Mouse (Mus musculus): ENCODE measurements at regions not wholly inside any gene's neighbourhood (a gene's known extent, or its start where the extent isn't known, plus 50 kb on each side); places are given as distances from the start of the nearest gene placed in this dataset.
A peak's percentile ranks its signal among the peaks of the same experiment; 100 is the strongest.

DNA sequence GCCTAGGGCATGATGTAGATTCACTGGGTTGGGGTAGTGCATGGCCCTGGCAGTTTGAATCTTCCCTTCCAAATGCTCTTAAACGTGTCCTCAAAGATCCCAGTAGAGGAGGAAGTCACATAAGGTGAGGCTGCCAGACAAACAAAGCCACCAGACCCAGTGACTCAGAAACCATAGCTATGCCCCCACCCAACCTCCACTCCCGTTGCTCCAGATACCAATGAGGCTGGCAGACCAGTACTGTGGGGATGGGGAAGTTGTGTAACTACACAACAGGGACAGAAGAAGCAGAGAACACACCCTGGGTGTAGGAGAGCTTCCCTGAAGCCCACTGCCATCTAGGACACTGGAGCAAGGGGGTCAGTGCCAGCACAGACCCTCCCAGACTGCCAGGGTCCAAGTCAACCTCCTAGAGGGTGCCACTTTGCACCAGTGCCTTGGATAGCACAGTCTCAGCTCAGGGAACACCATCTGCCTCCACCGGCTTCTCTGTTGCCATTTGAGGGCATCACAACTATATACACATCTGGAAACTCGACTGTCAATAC is 145.2 kb upstream of the Zmiz1 start:
- 88% methylated on average over 4 of the region's 4 CpGs for WGBS
- Histone ChIP-seq H3K36me3 (ENCODE audit: control insufficient read depth, insufficient read depth) (no peaks in the 10 kb centered on the region), H3K27ac (ENCODE audit: low read length) (no peak overlapping the region), H3K4me3 (replicated peaks; ENCODE audit: low read length) (no peak overlapping the region), H3K4me1 (replicated peaks; ENCODE audit: control insufficient read depth, insufficient read depth, low read length) (peaks cover 32% of the 10 kb centered on the region), H3K27me3 (replicated peaks; ENCODE audit: control insufficient read depth, insufficient read depth, low read length) (no peaks in the 10 kb centered on the region), H3K9ac (replicated peaks; ENCODE audit: low read depth, low read length) (no peak overlapping the region), H3K4me2 (ENCODE audit: low read length) (no peak overlapping the region), H3K9me3 (ENCODE audit: control insufficient read depth, low read length) (no peaks in the 10 kb centered on the region)
- no peak for ATAC-seq

DNA sequence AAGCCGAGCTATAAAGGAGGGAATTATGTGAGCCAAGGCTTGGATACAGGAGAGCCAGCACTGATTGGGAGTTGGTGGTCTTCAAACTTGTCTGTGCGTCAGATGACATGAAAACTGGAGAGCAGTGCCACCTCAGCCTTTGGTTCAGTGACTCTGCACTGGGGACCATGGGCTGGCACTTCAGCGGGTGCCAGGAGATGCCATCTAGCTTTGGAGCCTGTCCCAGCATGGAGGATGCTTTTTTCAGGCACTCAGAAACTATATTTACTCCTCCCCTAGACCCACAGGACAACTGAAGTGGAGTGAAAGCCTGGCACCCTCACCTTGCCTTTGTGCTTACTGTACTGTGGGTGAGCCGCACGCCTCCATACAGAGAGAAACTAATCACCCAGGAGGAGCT is 142.5 kb upstream of the Zmiz1 start:
- no peak overlapping the region for H3K4me2 ChIP-seq (ENCODE audit: low read length)
- no peak overlapping the region for H3K9ac ChIP-seq (replicated peaks; ENCODE audit: low read depth, low read length)
- no peak for ATAC-seq
- no peak overlapping the region for H3K4me3 ChIP-seq (replicated peaks; ENCODE audit: low read length)
- 91% methylated on average over 5 of the region's 5 CpGs for WGBS
- H3K36me3 ChIP-seq (ENCODE audit: control insufficient read depth, insufficient read depth), result no peaks in the 10 kb centered on the region
- H3K9me3 ChIP-seq (ENCODE audit: control insufficient read depth, low read length), result no peaks in the 10 kb centered on the region
- peaks cover 46% of the 10 kb centered on the region for H3K4me1 ChIP-seq (replicated peaks; ENCODE audit: control insufficient read depth, insufficient read depth, low read length)
- H3K27ac ChIP-seq (ENCODE audit: low read length), result peak overlapping the region; percentile 96
- no peaks in the 10 kb centered on the region for H3K27me3 ChIP-seq (replicated peaks; ENCODE audit: control insufficient read depth, insufficient read depth, low read length)

DNA sequence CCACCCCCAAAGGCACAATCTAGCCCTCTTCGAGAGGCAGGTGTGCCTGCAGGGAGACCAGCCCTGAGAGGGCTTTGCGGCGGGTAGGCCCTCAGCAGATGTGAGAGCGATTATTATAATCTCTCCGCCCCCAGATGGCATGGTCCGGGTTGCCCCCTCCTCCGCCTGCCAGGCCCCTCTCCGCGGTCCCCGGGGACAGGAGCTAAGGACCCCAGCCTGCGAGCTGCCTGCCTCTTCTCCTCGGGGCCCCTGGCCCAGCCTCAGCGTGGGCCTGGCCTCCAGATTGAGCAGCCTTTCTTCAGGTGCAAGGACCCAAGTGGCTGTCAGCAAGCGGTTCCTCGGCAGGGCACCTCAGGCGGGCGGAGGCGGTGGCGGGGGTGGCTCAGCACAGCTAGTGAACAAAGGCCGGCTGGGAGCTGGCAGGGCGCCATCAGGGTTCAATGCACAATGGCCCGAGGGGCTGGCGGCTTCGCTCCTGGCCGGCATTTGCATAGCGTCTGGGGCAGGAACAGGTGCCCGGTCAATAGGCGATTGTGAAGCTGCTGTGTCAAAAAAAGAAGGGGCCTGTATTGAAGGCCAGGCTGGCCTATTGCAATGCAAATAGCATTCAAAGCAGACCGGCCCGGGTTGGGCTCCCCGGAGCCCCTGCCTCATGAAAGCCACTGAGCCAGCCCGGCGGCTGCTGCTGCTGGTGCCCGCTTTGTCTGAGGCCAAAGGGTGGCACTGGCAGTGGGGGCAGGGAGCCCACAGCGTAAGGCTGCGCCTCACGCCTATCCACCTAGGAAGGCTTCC is 141.1 kb upstream of the Zmiz1 start:
- H3K36me3 ChIP-seq (ENCODE audit: control insufficient read depth, insufficient read depth), result no peaks in the 10 kb centered on the region
- peak overlapping the region; percentile 30 for H3K4me2 ChIP-seq (ENCODE audit: low read length)
- peak overlapping the region; percentile 64 for H3K9ac ChIP-seq (replicated peaks; ENCODE audit: low read depth, low read length)
- H3K27ac ChIP-seq (ENCODE audit: low read length), result peak overlapping the region; percentile 96
- H3K4me1 ChIP-seq (replicated peaks; ENCODE audit: control insufficient read depth, insufficient read depth, low read length), result peaks cover 47% of the 10 kb centered on the region
- no peak overlapping the region for H3K4me3 ChIP-seq (replicated peaks; ENCODE audit: low read length)
- no peaks in the 10 kb centered on the region for H3K27me3 ChIP-seq (replicated peaks; ENCODE audit: control insufficient read depth, insufficient read depth, low read length)
- peak; percentile 89 for ATAC-seq
- 2% methylated on average over 37 of the region's 37 CpGs for WGBS
- no peaks in the 10 kb centered on the region for H3K9me3 ChIP-seq (ENCODE audit: control insufficient read depth, low read length)

DNA sequence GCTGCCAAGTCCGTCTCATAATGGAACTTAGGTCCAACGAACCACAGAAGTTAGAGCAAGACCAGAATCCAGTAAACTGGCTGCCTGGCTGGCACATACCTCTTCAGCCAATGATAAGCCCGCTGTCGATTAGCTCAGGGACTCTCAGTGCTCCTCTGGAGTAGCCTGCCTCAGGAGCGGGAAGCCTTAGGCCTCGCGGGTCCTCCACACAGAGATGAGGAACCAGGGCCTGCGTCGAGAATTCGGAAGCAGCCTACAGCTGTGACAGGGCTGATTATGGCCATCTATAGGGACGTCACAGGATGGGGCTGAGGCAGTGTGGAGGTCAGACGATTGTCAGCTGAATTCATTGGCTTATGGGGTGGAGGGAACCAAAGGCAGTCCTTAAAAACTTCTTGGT is 140.1 kb upstream of the Zmiz1 start:
- H3K4me2 ChIP-seq (ENCODE audit: low read length), result no peak overlapping the region
- peak overlapping the region; percentile 96 for H3K27ac ChIP-seq (ENCODE audit: low read length)
- no peak overlapping the region for H3K4me3 ChIP-seq (replicated peaks; ENCODE audit: low read length)
- peak overlapping the region; percentile 22; the same call in 1 of the 2 replicates for H3K9ac ChIP-seq (replicated peaks; ENCODE audit: low read depth, low read length)
- no peaks in the 10 kb centered on the region for H3K27me3 ChIP-seq (replicated peaks; ENCODE audit: control insufficient read depth, insufficient read depth, low read length)
- H3K4me1 ChIP-seq (replicated peaks; ENCODE audit: control insufficient read depth, insufficient read depth, low read length), result peaks cover 56% of the 10 kb centered on the region
- H3K36me3 ChIP-seq (ENCODE audit: control insufficient read depth, insufficient read depth), result no peaks in the 10 kb centered on the region
- H3K9me3 ChIP-seq (ENCODE audit: control insufficient read depth, low read length), result no peaks in the 10 kb centered on the region
- 28% methylated on average over 12 of the region's 12 CpGs for WGBS
- no peak for ATAC-seq

DNA sequence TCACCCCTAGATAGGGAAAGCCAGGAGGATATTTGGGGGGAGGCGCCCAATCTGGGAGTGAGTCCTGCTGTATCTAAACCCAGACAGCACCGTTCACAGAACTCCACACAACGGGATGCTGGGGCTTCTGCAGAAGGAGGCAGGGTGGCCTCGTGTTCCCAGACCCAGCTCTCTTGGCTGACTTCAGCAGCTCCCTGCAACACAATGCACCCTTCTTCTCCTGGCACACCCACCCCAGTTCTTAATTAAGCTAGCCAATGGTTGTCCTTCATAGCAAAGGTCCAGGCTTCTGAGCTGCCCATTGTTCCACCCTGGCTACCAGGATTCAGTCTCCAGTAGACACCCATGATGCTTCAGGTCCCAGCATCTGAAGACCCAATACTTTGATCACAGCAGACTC is 138.8 kb upstream of the Zmiz1 start:
- Histone ChIP-seq H3K4me3 (replicated peaks; ENCODE audit: low read length) (no peak overlapping the region), H3K4me2 (ENCODE audit: low read length) (no peak overlapping the region), H3K4me1 (replicated peaks; ENCODE audit: control insufficient read depth, insufficient read depth, low read length) (peaks cover 56% of the 10 kb centered on the region), H3K27me3 (replicated peaks; ENCODE audit: control insufficient read depth, insufficient read depth, low read length) (no peaks in the 10 kb centered on the region), H3K36me3 (ENCODE audit: control insufficient read depth, insufficient read depth) (no peaks in the 10 kb centered on the region), H3K9ac (replicated peaks; ENCODE audit: low read depth, low read length) (no peak overlapping the region; the same call in 1 of the 2 replicates), H3K27ac (ENCODE audit: low read length) (peak overlapping the region; percentile 96), H3K9me3 (ENCODE audit: control insufficient read depth, low read length) (no peaks in the 10 kb centered on the region)
- ATAC-seq, result no peak
- 37% methylated on average over 4 of the region's 4 CpGs for WGBS

DNA sequence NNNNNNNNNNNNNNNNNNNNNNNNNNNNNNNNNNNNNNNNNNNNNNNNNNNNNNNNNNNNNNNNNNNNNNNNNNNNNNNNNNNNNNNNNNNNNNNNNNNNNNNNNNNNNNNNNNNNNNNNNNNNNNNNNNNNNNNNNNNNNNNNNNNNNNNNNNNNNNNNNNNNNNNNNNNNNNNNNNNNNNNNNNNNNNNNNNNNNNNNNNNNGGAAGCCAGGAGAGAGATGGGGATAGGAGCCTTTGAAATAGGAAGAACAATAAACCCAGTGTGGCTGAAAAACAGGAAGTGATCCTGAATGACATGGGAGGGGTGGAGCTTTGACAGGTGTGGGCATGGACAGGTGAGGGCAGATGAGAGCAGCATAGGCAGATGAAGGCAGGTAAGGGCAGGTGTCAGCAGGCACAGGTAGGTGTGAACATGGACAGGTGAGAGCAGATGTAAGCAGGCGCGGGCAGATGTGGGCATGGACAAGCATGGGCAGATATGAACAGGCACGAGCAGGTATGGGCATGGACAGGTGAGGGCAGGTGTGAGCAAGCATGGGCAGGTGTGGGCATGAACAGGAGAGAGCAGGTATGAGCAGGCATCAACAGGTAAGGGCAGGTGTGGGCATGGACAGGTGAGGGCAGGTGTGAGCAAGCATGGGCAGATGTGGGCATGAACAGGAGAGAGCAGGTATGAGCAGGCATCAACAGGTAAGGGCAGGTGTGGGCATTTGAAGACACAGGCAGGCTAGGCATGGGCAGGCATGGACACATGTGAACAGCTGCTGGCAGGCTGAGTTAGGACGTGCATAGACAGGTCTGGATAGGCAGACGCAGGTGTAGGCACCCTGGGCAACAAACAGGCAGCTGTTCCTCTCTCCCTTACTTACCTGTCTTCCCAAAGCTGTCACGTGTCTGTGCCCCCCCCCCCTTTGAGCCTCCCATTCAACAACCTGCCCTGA is 135.2 kb upstream of the Zmiz1 start:
- WGBS, result 93% methylated on average over 6 of the region's 6 CpGs
- Histone ChIP-seq H3K4me2 (ENCODE audit: low read length) (no peak overlapping the region), H3K36me3 (ENCODE audit: control insufficient read depth, insufficient read depth) (no peaks in the 10 kb centered on the region), H3K27ac (ENCODE audit: low read length) (no peak overlapping the region), H3K9me3 (ENCODE audit: control insufficient read depth, low read length) (no peaks in the 10 kb centered on the region), H3K4me3 (replicated peaks; ENCODE audit: low read length) (no peak overlapping the region), H3K27me3 (replicated peaks; ENCODE audit: control insufficient read depth, insufficient read depth, low read length) (no peaks in the 10 kb centered on the region), H3K9ac (replicated peaks; ENCODE audit: low read depth, low read length) (no peak overlapping the region), H3K4me1 (replicated peaks; ENCODE audit: control insufficient read depth, insufficient read depth, low read length) (peaks cover 30% of the 10 kb centered on the region)
- no peak for ATAC-seq

DNA sequence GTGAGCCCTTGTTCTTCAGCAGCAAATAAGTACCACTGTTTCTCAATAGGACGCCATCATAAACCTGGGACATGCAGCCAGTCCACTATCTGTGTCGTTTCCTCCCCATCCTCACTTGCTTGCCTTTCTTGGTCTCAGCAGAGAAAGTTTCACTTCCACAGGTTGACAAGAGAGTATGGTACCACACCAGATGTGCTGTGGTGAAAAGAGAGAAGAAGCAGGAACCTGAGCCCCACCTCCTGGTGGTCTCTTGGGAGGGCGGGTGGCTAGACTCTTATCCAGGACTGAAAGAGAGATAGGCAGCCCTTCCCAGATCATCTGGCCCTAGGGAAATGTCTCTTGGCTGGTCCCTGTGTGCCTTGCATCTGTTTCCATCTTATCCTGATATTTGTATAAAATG is 133.1 kb upstream of the Zmiz1 start:
- H3K27me3 ChIP-seq (replicated peaks; ENCODE audit: control insufficient read depth, insufficient read depth, low read length), result no peaks in the 10 kb centered on the region
- H3K9ac ChIP-seq (replicated peaks; ENCODE audit: low read depth, low read length), result no peak overlapping the region
- no peak overlapping the region for H3K4me2 ChIP-seq (ENCODE audit: low read length)
- no peak overlapping the region for H3K4me3 ChIP-seq (replicated peaks; ENCODE audit: low read length)
- H3K9me3 ChIP-seq (ENCODE audit: control insufficient read depth, low read length), result no peaks in the 10 kb centered on the region
- no peak overlapping the region for H3K27ac ChIP-seq (ENCODE audit: low read length)
- no peaks in the 10 kb centered on the region for H3K36me3 ChIP-seq (ENCODE audit: control insufficient read depth, insufficient read depth)
- H3K4me1 ChIP-seq (replicated peaks; ENCODE audit: control insufficient read depth, insufficient read depth, low read length), result peaks cover 17% of the 10 kb centered on the region
- ATAC-seq, result no peak
- 96% methylated on average over 3 of the region's 3 CpGs for whole genome bisulfite sequencing

DNA sequence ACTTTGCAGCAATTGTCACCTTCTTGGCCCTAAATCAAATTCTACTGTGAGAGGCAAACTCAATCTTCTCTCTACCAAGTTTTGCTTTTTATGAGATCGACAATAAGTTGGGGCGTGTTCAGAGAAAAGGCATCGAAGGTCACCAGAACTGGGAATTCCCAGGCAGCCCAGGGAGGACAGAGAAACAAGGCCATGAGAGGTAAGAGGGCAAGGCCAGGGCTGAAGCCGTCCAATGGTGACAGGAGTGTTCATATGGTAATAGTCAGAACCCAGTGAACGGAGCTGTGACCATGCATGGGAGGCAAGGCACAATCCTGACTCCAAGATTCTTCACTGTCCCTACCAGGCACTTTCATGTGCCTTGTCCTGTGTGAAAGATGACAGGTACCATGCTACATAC is 130.8 kb upstream of the Zmiz1 start:
- H3K9ac ChIP-seq (replicated peaks; ENCODE audit: low read depth, low read length), result no peak overlapping the region
- peaks cover 6% of the 10 kb centered on the region for H3K4me1 ChIP-seq (replicated peaks; ENCODE audit: control insufficient read depth, insufficient read depth, low read length)
- no peaks in the 10 kb centered on the region for H3K36me3 ChIP-seq (ENCODE audit: control insufficient read depth, insufficient read depth)
- no peak overlapping the region for H3K4me3 ChIP-seq (replicated peaks; ENCODE audit: low read length)
- H3K27me3 ChIP-seq (replicated peaks; ENCODE audit: control insufficient read depth, insufficient read depth, low read length), result no peaks in the 10 kb centered on the region
- ATAC-seq, result no peak
- WGBS, result 87% methylated on average over 5 of the region's 5 CpGs
- no peaks in the 10 kb centered on the region for H3K9me3 ChIP-seq (ENCODE audit: control insufficient read depth, low read length)
- no peak overlapping the region for H3K27ac ChIP-seq (ENCODE audit: low read length)
- H3K4me2 ChIP-seq (ENCODE audit: low read length), result no peak overlapping the region

DNA sequence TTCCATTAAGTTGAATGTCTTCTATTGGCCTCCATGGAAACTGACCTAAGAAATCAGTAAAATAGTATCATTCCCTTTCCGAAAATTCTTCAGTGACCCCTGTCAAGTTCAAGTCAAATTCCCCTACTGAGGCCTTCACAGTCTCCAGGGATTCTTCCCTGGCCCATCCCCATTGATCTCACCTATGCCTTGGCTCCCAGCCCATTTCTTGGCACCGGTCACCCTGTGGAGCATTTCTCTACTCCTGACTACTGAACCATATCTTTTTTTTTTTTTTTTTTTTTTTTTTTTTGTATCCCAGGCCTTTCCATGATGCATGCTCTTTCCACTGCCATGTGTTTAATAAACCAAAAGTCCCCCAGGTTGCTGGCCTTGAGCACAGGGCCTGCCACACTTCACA is 124.8 kb upstream of the Zmiz1 start:
- Histone ChIP-seq H3K27me3 (replicated peaks; ENCODE audit: control insufficient read depth, insufficient read depth, low read length) (no peaks in the 10 kb centered on the region), H3K27ac (ENCODE audit: low read length) (no peak overlapping the region), H3K4me2 (ENCODE audit: low read length) (no peak overlapping the region), H3K9me3 (ENCODE audit: control insufficient read depth, low read length) (no peaks in the 10 kb centered on the region), H3K4me1 (replicated peaks; ENCODE audit: control insufficient read depth, insufficient read depth, low read length) (peaks cover 5% of the 10 kb centered on the region), H3K36me3 (ENCODE audit: control insufficient read depth, insufficient read depth) (no peaks in the 10 kb centered on the region), H3K4me3 (replicated peaks; ENCODE audit: low read length) (no peak overlapping the region), H3K9ac (replicated peaks; ENCODE audit: low read depth, low read length) (no peak overlapping the region)
- ATAC-seq, result no peak
- WGBS, result 84% methylated on average over 2 of the region's 2 CpGs

Data from forebrain, embryonic 16.5 days (tissue).